Mouse (Mus musculus) lung, embryonic 14.5 days (tissue): ENCODE data around the gene Hemgn. TPM values are rescaled to one million over a fixed set of nuclear protein-coding genes. Genes with fewer than 3 reads are reported as not detected.

Experiments
- ATAC-seq: fragments of 200-750 bp; cut with Nextera tagmentation; 2 replicates; pipeline ENCODE4 v1.8.0; 2017; ENCODE audit warnings: mild to moderate bottlenecking, moderate TSS enrichment, moderate library complexity; ENCODE audit not compliant: insufficient read depth
- DNase-seq: peaks from one replicate; pipeline ENCODE4 v3.0.0-alpha.2; 2015
- H3K27ac ChIP-seq: fragments of 300-500 bp; sonication (generic); 2 replicates; pipeline ENCODE4 v1.5.1; 2014; ENCODE audit warnings: low read depth, mild to moderate bottlenecking, moderate library complexity
- H3K27me3 ChIP-seq: fragments of 300-500 bp; sonication (generic); 2 replicates; pipeline ENCODE4 v1.6.1; 2014; ENCODE audit warnings: low read length, control low read depth; ENCODE audit not compliant: insufficient read depth
- H3K36me3 ChIP-seq: fragments of 300-500 bp; sonication (generic); 2 replicates; pipeline ENCODE4 v1.6.1; 2014; ENCODE audit warnings: control low read depth; ENCODE audit not compliant: insufficient read depth
- H3K4me1 ChIP-seq: fragments of 300-500 bp; sonication (generic); 2 replicates; pipeline ENCODE4 v1.6.1; 2014; ENCODE audit warnings: antibody characterized with exemption, control low read depth; ENCODE audit not compliant: insufficient read depth
- H3K4me2 ChIP-seq: fragments of 300-500 bp; sonication (generic); 2 replicates; pipeline ENCODE4 v1.6.1; 2014; ENCODE audit warnings: mild to moderate bottlenecking
- H3K4me3 ChIP-seq: fragments of 300-500 bp; sonication (generic); 2 replicates; pipeline ENCODE4 v1.5.1; 2014; ENCODE audit warnings: low read depth, low read length
- H3K9ac ChIP-seq: fragments of 300-500 bp; sonication (generic); 2 replicates; pipeline ENCODE4 v1.6.1; 2014
- H3K9me3 ChIP-seq: fragments of 300-500 bp; sonication (generic); 2 replicates; pipeline ENCODE4 v1.6.1; 2016; ENCODE audit warnings: low read depth, low read length, control low read depth
- CTCF ChIP-seq: IDR thresholded peaks from 2 replicates; pipeline ENCODE4 v1.5.1; 2016; ENCODE audit warnings: antibody characterized with exemption, low read depth
- WGBS: fragments of 180-500 bp; shearing (Covaris S2); extraction: QIAGEN DNeasy Blood & Tissue Kit; methylation state at CpG from one replicate; pipeline ENCODE4 v1.1.7; 2014; 5-methylcytosine and 5-hydroxymethylcytosine counted together
- polyA plus RNA-seq: library from polyadenylated mRNA; unstranded; fragments of >200 nt; fragmentation: Nextera tagmentation; extraction: Ambion mirVana; gene quantifications from 2 replicates; pipeline ENCODE4 v1.2.1, GENCODE M21; 2014

Gene Hemgn
- polyA plus RNA-seq, 1 experiment from 2014 or later: 0.74 TPM

DNA sequence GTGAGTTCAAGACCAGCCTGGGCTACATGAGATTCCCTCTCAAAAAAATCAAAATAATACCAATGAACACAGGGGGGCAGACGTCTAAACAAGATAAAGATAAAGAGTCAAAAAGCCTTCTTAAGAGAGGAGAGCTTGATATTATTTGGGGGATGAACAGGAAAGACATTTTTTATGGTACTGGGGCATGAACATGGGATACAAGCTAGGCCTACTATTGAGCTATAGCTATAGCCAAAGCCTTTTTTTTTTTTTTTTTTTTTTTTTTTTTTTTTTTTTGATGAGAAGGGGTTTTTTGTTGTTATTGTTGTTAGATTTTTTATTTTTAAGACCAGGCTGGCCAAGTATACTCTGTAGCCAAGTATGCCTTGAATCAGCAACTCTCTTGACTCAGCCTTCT lies 1.2 kb downstream of the Hemgn start:
- ATAC-seq: no peak
- Histone ChIP-seq H3K4me2 (no peak overlapping the region), H3K9me3 (no peaks in the 10 kb centered on the region), H3K36me3 (no peaks in the 10 kb centered on the region), H3K4me3 (no peak overlapping the region), H3K27me3 (no peaks in the 10 kb centered on the region), H3K4me1 (no peaks in the 10 kb centered on the region), H3K9ac (no peak overlapping the region), H3K27ac (no peak overlapping the region)
- no peak for TF ChIP-seq CTCF
- DNase-seq: no peak
- WGBS: 36% methylated on average over 1 of the region's 1 CpGs

DNA sequence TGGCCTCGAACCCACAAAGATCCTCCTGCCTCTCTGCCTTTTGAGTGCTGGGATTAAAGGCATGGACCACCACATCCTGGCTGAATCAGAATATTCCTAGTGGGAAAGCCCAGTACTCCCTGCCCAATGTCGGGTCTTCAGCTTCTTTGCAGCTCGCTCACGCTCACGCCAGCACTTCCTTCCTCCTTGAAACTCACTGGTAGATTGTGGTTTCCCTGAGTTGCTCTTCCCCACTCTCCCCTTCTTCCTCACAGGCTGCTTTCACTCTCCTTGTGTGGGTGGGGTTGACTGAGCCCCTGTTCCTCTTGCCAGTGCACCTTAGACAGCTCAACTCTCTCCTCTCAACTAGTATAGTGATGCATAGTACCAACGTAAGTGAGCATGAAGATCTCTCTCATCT lies 1.8 kb downstream of the Hemgn start:
- TF ChIP-seq CTCF: no peak
- ATAC-seq (no peak), DNase-seq (no peak)
- H3K9ac ChIP-seq: no peak overlapping the region
- H3K27ac ChIP-seq: no peak overlapping the region
- H3K4me1 ChIP-seq: no peaks in the 10 kb centered on the region
- H3K36me3 ChIP-seq: no peaks in the 10 kb centered on the region
- no peak overlapping the region for H3K4me2 ChIP-seq
- no peaks in the 10 kb centered on the region for H3K27me3 ChIP-seq
- H3K4me3 ChIP-seq: no peak overlapping the region
- WGBS: 70% methylated on average over 6 of the region's 6 CpGs
- H3K9me3 ChIP-seq: no peaks in the 10 kb centered on the region

DNA sequence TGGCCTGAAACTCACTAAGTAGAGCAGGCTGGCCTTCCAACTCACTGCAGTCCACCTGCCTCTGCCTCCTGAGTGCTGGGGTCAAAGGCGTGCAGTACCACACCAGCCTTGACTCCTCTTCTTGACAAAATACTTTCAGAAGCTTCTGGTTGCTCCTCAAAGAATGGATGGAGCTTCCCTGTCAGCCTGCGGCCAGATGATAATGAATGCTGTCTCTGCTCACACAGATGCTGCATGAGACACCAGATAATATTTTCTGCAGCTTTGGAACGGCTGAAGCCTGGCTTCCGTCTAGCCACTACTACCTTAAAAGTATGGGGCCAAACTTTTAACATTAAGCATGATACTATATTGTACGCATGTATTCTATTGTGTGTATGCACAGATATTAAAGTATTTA lies 2.6 kb downstream of the Hemgn start:
- no peak overlapping the region for H3K4me2 ChIP-seq
- H3K4me3 ChIP-seq: no peak overlapping the region
- H3K27me3 ChIP-seq: no peaks in the 10 kb centered on the region
- peak overlapping the region; percentile 36; the same call in 1 of the 2 replicates for H3K27ac ChIP-seq
- H3K36me3 ChIP-seq: no peaks in the 10 kb centered on the region
- H3K4me1 ChIP-seq: no peaks in the 10 kb centered on the region
- no peak for TF ChIP-seq CTCF
- no peak for DNase-seq
- WGBS: 86% methylated on average over 5 of the region's 5 CpGs
- no peaks in the 10 kb centered on the region for H3K9me3 ChIP-seq
- H3K9ac ChIP-seq: no peak overlapping the region
- no peak; the same call in 1 of the 2 replicates for ATAC-seq

GRCm38 (mm10) chr4:46406966-46407703 lies 6.2 kb downstream of the Hemgn start:
- DNase-seq: no peak
- no peak for TF ChIP-seq CTCF
- H3K4me3 ChIP-seq: no peak overlapping the region
- no peak for ATAC-seq
- WGBS: 84% methylated on average over 8 of the region's 8 CpGs
- H3K36me3 ChIP-seq: no peaks in the 10 kb centered on the region
- no peaks in the 10 kb centered on the region for H3K9me3 ChIP-seq
- H3K4me2 ChIP-seq: no peak overlapping the region
- H3K4me1 ChIP-seq: no peaks in the 10 kb centered on the region
- peak overlapping the region; percentile 12; the same call in 1 of the 2 replicates for H3K27ac ChIP-seq
- H3K9ac ChIP-seq: no peak overlapping the region
- no peaks in the 10 kb centered on the region for H3K27me3 ChIP-seq

GRCm38 (mm10) chr4:46404042-46404795 lies 9.1 kb downstream of the Hemgn start:
- no peak for ATAC-seq
- Histone ChIP-seq H3K4me1 (no peaks in the 10 kb centered on the region), H3K27ac (no peak overlapping the region; the same call in 1 of the 2 replicates), H3K4me2 (no peak overlapping the region), H3K9me3 (no peaks in the 10 kb centered on the region), H3K4me3 (peak overlapping the region; percentile 8; the same call in 1 of the 2 replicates), H3K36me3 (no peaks in the 10 kb centered on the region), H3K9ac (no peak overlapping the region), H3K27me3 (no peaks in the 10 kb centered on the region)
- DNase-seq: no peak
- WGBS: 52% methylated on average over 6 of the region's 6 CpGs
- TF ChIP-seq CTCF: no peak

DNA sequence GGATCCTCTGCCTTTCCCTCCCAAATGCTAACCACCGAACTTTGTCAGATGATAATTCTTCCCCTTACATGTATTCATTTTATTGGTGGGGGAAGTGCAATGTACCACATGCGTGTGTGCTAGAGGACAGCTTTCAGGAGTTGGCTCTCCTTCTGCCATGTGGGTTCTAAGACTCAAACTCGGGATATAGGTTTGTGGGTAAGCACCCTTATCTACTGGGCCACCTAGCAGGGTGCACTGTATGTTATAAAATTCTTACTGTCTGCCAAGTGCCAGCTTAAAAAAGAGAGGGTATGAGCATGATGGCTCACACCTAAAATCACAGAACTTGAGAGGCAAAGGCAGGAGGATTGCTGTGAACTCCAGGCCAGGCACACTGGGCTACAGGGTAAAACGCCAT lies 14.5 kb downstream of the Hemgn start:
- Histone ChIP-seq H3K4me2 (no peak overlapping the region), H3K4me3 (no peak overlapping the region), H3K27ac (no peak overlapping the region), H3K9ac (no peak overlapping the region), H3K27me3 (no peaks in the 10 kb centered on the region), H3K9me3 (no peaks in the 10 kb centered on the region), H3K4me1 (no peaks in the 10 kb centered on the region), H3K36me3 (no peaks in the 10 kb centered on the region)
- 73% methylated on average over 4 of the region's 4 CpGs for WGBS
- no peak for ATAC-seq
- TF ChIP-seq CTCF: no peak
- DNase-seq: no peak

DNA sequence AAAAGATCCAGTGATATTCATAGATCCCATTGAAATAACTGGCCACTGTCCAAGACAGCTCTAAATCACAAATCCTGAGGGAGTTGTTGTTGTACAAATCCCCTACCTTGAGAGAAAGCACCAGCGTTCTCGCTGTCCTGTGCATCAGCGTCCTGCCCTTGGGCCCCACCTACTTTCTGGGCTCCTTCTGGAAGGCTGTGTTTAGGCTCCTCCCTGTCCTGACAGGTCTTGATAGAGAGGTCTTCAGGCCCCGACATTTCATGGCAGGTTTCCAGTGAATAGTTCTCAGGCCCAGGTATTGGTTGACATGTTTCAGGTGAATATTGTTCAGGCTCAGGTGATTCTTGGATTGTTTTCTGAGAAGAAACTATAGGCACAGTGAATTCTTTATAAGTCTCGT lies 17.6 kb downstream of the Hemgn start:
- 30% methylated on average over 5 of the region's 5 CpGs for WGBS

More for the DNA sequence above, 17.6 kb downstream of the Hemgn start:
- no peak overlapping the region for H3K4me2 ChIP-seq
- DNase-seq (peak; percentile 23), ATAC-seq (no peak)
- H3K27ac ChIP-seq: no peak overlapping the region
- no peaks in the 10 kb centered on the region for H3K9me3 ChIP-seq
- H3K9ac ChIP-seq: no peak overlapping the region
- TF ChIP-seq CTCF: no peak
- H3K4me1 ChIP-seq: no peaks in the 10 kb centered on the region
- no peak overlapping the region for H3K4me3 ChIP-seq
- no peaks in the 10 kb centered on the region for H3K36me3 ChIP-seq
- H3K27me3 ChIP-seq: no peaks in the 10 kb centered on the region
